Mouse (Mus musculus) MEL-GATA-1-ER (cell line): ENCODE data around the gene Ampd2.

Experiments used
- DNase-seq: peaks from one replicate; pipeline ENCODE4 v3.0.0-alpha.2; 2012; ENCODE audit warnings: low read depth; ENCODE audit errors: extremely low read depth

Gene Ampd2

DNA sequence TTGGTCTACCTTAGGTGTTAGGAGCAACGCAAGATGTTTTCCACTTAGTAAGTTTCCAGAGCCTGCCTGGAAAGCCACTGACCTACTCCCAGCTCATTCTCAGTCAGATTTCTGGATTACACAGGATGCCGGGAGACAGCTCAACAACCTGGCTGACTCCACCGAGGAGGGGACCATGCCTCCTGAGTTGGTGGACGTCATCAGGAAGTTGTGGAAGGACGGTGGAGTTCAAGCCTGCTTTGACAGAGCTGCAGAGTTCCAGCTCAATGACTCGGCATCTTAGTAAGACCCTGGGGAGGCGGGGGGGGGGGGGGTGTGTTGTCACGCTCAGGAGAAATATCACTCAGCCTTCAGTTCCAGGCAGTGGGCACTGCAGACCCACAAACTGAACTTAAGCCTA, 9.8 kb upstream of the Ampd2 start:
- DNase-seq: no peak

DNA sequence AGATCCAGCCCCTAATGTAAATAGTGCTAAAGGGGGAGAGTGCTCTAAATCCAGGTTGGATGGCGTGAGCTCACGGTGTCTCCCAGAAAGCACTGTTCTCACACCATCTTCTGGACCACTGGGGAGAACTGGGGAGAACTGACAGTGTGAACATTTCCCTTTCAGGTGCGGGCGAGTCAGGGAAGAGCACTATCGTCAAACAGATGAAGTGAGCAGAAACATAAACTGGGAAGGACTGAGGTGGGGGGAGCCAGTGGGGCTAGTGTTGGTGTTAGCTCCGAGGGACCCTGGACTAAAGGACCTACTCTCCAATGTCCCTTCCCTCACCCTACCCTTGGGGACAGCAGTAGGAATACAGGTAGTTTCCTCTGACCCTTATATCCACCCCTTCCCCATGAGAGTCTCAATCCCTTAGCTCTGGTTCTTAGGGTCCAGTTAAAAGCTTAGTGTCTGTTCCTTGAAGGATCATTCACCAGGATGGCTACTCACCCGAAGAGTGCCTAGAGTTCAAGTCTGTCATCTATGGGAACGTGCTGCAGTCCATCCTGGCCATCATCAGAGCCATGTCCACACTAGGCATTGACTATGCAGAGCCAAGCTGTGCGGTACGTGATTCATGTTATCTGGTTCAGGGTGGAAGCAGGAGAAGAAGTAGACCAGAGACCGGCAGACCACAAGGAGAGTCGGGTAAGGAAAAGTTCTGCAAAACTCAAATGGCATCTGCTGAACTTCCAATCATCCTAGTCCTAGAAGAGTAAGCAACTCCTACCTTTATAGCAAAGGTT, 8.7 kb upstream of the Ampd2 start:
- DNase-seq: no peak

DNA sequence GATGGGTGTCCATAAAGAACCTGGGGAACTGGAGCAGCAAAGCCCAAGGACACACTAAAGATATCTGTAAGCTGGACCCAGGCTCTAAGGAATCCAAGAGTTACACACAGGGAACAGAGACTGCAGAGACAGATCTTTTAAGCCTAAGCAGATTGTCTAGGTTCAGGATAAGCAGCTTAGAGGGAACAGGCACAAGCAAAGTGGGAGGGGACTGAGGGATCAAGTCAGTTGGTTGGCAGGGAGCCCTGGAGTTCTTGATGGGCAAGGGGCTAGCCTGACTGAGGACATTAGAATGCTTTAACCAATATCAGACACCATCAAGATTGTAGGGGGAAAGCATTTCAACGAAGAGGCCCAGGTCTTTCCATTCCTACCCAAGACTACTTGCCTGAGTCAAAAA, 7.7 kb upstream of the Ampd2 start:
- no peak for DNase-seq

DNA sequence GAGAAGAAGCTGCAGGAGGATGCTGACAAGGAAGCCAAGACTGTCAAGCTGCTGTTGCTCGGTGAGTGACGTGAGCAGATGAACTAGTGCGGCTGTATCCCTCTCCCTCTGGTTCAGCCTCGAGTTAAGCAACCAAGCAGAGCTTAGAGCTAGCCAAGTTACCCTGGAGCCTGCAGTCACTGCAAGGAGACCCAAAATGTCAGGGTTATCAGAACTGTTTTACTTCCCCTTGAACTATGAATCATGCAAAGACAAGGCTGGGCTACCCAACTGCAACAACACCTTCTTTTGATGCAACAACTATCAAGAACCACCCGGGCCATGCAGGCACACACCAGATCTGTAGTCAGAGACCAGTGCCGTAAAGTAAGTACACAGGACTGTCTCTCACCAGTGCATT, 6.9 kb upstream of the Ampd2 start:
- no peak for DNase-seq

DNA sequence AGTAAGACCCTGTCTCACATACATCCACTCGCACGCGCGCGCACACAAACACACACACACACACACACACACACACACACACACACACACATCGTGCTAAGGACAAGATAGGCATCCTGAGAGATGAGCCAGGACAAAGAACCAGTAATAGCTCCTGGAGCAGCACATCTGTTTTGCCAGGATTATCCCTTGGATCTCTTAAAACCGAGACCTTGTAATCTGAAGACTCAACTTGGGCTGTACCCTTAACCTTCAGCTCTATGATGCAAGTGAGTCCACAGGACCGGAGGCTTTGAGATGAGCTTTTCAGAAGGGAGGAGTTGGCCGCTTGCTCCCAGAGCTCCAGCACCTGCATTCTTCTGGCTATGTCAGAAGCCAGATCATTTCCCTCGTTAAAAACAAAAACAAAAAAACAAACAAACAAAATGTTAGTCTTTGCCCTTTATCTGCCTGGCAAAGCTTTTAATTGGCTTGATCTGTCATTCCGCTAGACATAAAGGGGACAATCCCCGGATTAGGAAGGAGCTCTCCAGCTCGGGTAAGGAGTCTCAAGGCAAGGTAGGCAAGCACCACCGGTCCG, 6.2 kb upstream of the Ampd2 start, which contains the start of gene Gnat2:
Gene Gnat2 (plus strand): TSS at position 254 of the 580 bp plus-strand sequence.
- DNase-seq: no peak

DNA sequence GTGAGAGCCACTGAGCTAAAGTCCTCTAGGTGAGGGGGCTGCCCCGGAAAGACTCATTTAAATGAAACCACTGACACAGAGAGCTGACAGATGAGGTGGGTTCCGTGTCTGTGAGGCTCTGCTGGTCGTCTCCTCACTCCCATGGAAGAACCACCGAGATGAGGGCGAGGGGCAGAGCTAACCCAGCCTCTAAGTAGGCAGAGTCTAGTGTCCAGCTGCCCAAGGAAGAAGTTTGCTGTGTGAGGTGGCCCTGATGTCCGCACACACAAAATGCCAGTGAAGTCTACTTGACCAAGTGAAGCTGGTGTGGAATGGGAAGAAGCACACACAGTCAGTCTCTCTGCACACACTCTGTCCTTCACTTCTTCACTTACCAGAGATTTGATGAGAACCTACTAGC, 5.6 kb upstream of the Ampd2 start:
- DNase-seq: no peak

DNA sequence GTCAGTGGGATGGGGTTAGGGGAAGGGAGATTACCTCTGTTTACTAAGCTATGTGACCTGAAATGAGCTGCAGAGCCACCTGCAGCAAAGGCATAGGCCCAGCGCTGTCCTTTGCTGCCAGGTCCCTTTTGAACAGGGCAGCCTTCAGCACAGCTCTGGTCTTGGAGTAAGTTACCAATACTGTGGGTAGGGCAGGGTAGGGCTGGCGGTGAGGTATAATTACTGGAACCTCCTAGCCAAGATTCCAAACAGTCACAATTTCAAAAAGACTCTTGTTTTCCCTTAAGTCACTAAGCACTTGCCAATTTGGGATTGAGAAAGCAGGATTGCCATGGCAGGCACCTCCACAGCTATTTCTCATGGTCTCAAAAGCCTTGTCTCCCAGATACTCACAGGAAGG, 4.1 kb upstream of the Ampd2 start:
- no peak for DNase-seq

DNA sequence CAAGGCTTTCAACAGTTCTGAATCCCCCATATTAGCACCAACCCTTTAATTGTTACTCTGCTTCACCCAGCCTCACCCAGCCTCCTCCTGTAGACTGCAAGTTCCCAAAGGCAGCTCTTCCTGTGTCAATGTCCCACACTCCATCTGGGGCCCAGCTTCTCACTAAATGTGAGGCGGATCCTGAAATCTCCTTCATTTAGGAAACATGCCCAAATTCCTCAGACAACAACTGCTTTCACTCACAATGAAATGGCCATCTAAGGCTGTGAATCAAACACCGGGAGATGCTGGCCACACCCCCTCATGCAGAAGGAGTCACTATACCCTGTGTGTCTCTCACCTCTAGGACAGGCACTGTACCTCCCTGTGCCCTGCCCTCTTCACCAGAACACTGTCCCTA, 3.5 kb upstream of the Ampd2 start:
- no peak for DNase-seq

DNA sequence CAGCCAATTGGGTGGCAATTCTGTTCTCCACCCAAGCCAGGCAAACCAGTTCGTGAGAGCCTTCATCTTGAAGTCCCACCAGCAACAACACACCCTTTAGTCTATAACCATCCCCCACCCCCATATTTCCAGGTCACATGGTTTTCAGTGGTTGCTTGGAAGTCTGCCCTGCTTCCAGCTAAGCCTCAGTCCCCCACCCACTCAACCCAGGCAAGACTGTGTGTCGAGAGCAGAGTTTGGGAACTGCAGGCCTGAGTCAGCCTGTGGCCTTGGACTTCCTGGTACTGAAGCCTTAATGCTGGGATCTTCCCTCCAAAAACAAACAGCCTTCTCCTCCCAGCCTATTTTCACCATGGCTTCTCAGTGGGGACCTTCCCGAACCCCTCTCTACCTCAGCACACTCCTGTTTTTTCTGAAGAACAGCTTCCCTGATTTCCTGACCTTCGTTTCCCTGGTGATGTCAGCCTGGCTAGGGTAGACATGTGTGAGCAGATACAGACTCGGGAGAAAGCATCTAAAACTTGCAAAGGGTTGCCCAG, 2.5 kb upstream of the Ampd2 start:
- DNase-seq: no peak

DNA sequence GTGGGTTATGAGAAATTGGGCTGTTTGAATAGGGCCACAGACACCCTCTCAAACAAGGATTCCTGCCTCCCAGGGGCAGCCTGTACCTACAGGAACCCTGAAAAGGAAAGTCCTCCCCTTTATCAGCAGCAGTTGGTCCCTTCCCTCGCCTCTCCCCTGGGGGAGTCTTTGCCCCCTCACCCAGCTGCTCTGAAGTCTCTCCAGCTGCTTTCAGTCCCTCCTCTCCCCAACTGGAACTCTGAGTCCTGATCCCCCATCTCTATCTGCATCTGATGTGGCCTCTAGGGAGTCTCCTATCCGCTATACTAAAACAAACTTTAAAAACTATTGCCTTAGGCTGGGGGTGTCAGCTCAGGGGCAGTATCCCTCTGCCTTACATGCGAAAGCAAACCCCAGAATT, 878 bp upstream of the Ampd2 start:
- DNase-seq: no peak

DNA sequence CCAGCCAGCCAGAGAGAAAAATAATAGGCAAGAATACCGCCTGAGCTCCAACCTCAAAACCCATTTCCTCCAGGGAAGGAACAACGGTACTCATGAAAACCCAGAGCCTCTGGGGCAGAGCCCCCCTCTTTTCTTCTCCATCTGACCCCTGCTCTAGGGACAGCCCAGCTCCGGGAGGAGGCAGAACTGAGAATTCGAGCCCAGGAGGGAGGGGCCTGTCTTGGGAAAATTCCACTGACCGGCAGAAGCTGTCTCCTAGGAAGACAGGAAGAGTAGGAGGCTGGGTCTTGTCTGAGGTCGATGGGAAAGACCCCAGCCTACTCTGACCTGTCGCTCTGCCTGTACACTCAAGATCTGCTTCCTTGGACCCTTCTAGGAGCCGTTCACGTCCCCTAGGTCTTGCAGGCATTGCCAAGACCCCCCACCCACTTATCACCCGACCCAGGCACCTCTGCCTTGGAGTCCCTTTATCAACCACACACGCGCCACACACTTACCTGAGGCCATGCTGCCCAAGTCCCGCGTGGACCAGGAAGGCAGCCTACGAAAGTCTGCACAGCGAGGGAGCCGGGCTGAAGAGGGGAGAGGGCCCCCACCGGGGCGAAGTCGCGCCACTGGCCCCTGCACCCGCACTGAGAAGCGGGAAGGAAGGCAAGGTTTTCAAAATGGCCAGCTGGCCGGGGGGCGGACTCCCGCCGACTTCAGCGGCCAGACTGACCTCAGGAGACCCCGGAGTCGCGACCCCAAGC, 556 bp downstream of the Ampd2 start:
- no peak for DNase-seq

DNA sequence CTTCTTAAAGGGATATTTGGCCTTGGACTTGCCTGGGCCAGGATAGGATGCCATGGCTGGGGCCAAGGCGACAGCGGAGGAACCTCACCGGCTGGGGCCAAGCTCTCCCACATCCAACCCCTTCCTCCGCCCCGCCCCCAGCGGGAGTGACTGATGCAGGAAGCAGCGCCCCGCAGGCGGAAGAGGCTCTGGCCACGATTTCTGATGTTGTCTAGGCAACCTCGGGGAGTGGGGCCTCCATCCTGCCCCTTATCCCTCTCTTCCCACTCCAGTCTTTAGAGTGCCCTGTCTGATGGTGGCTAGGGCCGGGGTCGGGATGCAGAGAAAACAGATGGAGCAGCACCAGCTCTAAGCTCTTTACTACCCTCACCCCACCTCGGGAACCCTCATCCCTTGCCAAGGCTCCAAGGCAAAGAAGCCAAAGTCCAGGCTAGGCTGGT, 1.1 kb downstream of the Ampd2 start:
- DNase-seq: peak; percentile 89

DNA sequence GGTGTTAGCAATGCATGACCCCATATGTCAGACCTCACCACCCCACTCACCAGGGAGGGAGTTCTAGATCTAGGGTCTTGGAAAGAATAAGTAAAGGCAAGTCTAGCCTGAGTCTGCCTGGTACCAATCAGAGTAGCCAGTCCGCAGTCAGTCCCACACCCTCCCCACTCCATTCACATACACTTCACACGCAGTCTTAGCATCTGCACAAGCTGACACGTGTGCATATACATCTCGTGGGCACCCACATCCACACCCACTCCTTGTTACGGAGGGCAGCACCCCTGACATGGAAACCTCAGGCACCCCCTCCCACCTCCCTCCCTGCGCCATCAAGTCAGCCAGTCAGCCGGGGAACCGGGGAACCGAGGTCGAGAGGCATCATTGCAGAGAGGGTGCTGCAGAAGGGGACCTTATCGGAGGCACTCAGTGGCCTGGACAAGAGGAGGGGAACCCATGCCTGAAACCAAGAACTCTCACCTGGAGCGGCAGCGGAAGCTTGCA, 1.6 kb downstream of the Ampd2 start:
- no peak for DNase-seq

DNA sequence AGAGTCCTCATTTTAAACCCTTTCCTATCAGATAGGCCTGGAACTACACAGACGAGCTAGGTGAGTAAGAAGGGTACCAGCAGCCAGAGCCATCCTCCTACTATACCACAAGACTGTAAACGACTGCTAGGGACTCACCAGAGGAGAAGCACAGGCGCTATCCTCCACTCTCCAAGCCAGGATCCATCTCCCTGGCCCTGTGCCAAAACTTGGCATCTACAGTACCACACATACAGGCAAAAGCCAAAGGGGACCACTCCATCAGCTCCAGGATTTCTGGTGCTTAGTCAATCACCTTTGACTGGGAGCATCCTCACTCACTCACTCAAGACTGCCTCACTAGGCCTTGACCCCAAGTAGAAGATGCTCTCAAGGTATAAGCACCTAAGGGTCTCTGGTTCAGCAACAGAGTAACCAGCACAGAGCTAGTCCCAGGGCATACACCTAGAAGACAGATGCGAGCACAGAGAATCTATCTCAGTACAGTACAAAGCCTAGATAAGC, 2.5 kb downstream of the Ampd2 start:
- no peak for DNase-seq

DNA sequence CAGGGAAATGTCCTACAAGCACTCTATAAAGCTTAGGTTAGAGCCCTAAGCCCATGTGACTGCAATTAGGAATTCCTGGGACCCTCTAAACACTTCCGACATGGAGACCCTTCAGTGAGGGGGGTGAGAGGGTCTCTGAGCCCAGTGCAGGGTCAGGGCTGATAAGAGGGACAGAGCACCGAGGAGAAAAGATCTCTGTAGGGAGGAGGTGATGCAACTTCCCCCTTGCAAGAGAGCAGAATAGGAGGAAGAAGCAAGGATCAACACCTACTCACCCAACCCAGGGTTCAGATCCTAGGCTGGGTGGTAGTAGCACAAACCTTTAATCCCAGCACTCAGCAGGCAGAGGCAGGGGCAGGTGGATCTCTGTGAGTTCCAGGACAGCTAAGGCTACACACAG, 3.3 kb downstream of the Ampd2 start:
- DNase-seq: no peak

DNA sequence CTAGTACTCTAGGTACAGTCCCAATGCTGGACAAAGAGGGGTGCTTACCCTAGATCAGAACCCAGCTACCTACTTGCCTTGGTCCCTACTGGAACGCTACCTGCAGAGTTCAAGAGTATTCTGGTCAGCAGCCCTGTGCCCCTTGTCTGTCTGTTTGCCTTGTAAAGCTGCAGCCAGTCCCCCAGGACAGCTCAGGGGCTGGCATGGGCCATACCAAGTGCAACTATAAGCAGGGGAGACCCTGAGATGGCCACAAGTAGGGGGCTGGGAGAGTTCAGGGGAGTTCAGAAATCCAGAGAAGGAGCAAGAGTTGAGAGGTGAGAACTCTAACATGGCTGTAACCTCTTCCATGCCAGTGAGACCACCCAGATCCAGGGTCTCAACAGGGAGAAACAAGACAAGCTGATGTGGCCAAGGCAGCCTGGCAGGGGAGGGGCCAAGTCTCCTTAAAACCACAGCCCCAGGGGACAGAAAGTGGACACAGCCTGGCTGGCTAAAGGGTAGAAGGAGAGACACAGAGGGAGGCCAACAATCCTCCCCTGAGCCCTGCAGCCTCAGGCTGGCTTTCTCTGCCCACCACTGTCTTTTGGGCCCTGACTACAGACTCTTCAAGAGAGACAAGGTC, 4.1 kb downstream of the Ampd2 start:
- DNase-seq: no peak

DNA sequence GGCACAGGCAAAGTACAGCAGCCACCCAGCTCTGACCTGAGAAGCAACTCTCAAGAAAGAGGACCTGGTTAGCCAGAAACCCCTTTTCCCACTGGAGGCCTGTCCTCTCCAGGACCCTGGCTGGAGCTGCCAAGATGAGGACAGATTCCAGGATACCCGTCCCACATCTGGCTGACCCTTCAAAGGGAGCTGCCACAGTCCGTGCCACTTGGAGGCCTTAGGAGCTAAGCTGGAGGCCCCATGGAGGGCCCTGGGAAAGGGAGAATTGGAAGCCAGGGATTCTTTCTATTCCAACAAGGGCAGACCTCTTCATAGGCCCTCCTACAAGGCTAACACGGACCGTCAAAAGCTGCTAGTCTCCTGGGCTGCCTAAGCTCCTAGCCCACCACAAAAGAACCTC, 4.8 kb downstream of the Ampd2 start:
- no peak for DNase-seq

DNA sequence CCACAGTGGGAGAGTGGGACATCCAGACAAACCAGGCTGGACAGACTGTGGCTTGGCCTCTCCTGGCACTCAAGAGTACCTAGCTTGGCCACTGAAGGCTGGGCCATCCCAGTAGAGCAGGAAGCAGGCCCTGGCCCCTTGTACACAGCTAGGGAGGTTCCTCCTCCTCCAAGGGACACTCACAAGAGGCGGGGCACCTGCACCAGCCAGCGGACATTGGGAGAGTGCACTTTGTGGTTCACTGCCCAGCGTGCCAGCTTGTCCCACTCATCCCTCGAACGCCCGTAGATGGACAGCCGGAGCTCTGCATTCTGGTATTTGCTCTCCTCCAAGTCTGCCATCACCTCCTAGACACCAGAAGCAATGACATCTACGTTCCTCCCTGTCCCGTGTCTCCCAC, 9.6 kb downstream of the Ampd2 start:
- no peak for DNase-seq

DNA sequence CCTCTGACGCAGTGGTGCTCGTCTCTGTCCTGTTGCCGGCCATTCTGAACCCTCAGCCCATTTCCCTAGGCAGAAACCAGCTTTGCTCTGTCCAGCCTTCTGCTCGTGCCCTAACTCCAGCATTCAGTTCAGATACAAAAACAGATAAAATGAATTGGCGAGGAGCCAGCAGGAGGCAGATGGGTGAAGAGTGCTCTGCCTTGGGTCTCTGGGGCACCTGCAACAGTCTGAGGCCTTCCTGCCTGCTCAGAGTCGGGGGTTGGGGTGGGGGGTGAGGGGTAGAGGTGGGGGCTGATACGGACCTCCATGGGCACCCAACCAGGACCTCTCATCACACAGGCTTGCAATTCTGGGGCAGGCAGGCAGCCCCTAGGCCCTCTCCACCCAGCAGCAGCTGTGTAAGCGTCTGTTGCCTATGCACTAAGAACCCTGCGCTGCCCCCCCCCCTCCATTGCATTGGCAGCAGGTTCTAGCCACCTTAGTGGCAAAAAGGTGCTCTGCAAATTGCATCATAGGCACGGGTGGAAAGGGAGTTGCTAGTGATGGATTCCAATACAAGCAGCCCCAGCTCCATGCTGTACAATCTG, 13.4 kb downstream of the Ampd2 start:
- no peak for DNase-seq

DNA sequence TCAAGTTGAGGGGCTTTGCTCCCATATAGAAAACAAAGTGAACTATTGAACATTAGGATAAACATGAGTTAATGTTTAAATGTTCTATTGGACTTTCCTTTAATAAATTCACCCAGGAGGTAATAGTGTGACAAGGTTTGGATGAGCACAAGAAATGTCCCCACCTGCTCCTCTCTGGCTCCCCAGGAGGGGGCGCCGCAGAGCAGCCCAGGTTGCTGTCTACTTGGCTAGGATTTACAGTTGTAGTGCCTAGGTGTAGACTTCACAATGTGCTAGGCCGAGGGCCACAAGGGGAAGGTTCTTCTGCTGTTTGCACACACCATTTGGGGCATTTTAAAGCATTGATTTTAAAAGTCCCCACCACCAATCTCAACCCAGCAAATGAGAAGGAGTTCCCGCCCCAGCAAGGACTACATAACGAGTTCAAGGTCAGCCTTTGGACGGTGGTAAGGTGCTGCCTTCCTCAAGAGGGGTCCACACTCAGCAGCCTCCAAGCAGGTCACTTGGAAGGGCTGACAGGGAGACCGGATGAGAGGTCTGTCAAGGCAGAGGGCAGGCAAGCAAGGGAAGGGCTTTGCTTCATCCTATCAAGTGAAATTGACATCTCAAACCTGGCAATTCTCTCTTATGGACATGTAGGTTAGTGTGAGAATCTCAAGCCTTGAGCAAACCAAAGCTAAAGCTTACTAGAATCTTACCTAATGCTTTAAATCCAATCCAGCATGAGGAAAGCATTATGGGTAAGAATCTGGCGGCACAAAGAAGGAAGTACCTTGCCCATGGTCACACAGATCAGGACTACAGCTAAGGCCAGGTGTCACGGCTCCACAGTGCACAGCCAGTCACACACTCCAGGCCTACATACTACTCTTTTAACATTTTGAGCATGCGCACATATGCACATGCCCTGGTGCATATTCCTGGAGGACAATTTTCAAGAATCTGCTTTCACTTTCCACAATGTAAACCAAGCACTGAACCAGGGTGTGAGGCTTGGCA, 15.9 kb downstream of the Ampd2 start:
- DNase-seq: no peak
